Mouse (Mus musculus) neural tube, postnatal 0 days (tissue): ENCODE data around the gene Gm5105. TPM values are rescaled to one million over a fixed set of nuclear protein-coding genes. Genes with fewer than 3 reads are reported as not detected.

Source experiments
- polyA plus RNA-seq: library from polyadenylated mRNA; unstranded; fragments of >200 nt; fragmentation: Nextera tagmentation; extraction: Ambion mirVana; gene quantifications from 2 replicates; pipeline ENCODE4 v1.2.1, GENCODE M21; 2015

The Gm5105 gene
- polyA plus RNA-seq = 0.14 and 0.22 TPM in 2 replicates

GRCm38 (mm10) chr3:138067288-138067687 is at the start of gene Gm5105:
Gene Gm5105, minus strand, starts transcription at chr3:138067388.

GRCm38 (mm10) chr3:138064732-138065645 is 2.2 kb downstream of the Gm5105 start, which contains the start of gene 1110002E22Rik:
Gene 1110002E22Rik, plus strand, starts transcription at chr3:138065052.

Other genes with a start within 250 kb of the Gm5105 start
- 611 and 688 TPM in 2 replicates for gene H2afz, start 202.9 kb downstream of the Gm5105 start, polyA plus RNA-seq
- gene Dnajb14, start 199.7 kb downstream of the Gm5105 start, polyA plus RNA-seq = 21.7 and 22.1 TPM in 2 replicates
- 135 and 141 TPM in 2 replicates for gene Lamtor3, start 148.9 kb downstream of the Gm5105 start, polyA plus RNA-seq
- 3.9 and 4.1 TPM in 2 replicates for gene Dapp1, start 85.8 kb downstream of the Gm5105 start, polyA plus RNA-seq
- 0.05 and 0.24 TPM in 2 replicates for gene 1110002E22Rik, start 2.3 kb downstream of the Gm5105 start, polyA plus RNA-seq
- gene Trmt10a, start 76.1 kb upstream of the Gm5105 start, polyA plus RNA-seq = 9.3 and 9.8 TPM in 2 replicates
- 7.3 and 7.8 TPM in 2 replicates for gene Mttp, start 77.6 kb upstream of the Gm5105 start, polyA plus RNA-seq
- gene 4930579F01Rik, start 126.4 kb upstream of the Gm5105 start, polyA plus RNA-seq = not detected in 2 replicates
- 0.63 and 0.76 TPM in 2 replicates for gene Adh7, start 150.4 kb upstream of the Gm5105 start, polyA plus RNA-seq
- gene Adh1, start 193.6 kb upstream of the Gm5105 start, polyA plus RNA-seq = 18.4 and 20.4 TPM in 2 replicates
- gene Adh6a, start 245.9 kb upstream of the Gm5105 start, polyA plus RNA-seq = not detected in 2 replicates